Mouse (Mus musculus) stomach, embryonic 16.5 days (tissue): ENCODE data around the gene Txnrd2. TPM values are rescaled to one million over a fixed set of nuclear protein-coding genes. Genes with fewer than 3 reads are reported as not detected.

Experiments used
- ATAC-seq: fragments of 200-750 bp; cut with Nextera tagmentation; 2 replicates; pipeline ENCODE4 v1.8.0; 2017; ENCODE audit warnings: moderate number of reproducible peaks, moderate TSS enrichment; ENCODE audit not compliant: insufficient read depth, low FRiP score
- H3K27ac ChIP-seq: fragments of 300-500 bp; sonication (generic); 2 replicates; pipeline ENCODE4 v1.5.1; 2014; ENCODE audit warnings: low read length
- H3K27me3 ChIP-seq: fragments of 300-500 bp; sonication (generic); 2 replicates; pipeline ENCODE4 v1.6.1; 2014; ENCODE audit warnings: low read length, control low read depth, mixed read lengths; ENCODE audit not compliant: control insufficient read depth, insufficient read depth
- H3K36me3 ChIP-seq: fragments of 300-500 bp; sonication (generic); 2 replicates; pipeline ENCODE4 v1.6.1; 2014; ENCODE audit warnings: low read length; ENCODE audit not compliant: control insufficient read depth, insufficient read depth
- H3K4me1 ChIP-seq: fragments of 300-500 bp; sonication (generic); 2 replicates; pipeline ENCODE4 v1.6.1; 2014; ENCODE audit warnings: low read length, control low read depth, mixed read lengths; ENCODE audit not compliant: control insufficient read depth, insufficient read depth
- H3K4me2 ChIP-seq: fragments of 300-500 bp; sonication (generic); 2 replicates; pipeline ENCODE4 v1.6.1; 2014; ENCODE audit warnings: low read depth, low read length, mixed read lengths
- H3K4me3 ChIP-seq: fragments of 300-500 bp; sonication (generic); replicated peaks from 2 replicates; pipeline ENCODE4 v1.5.1; 2014; ENCODE audit warnings: mild to moderate bottlenecking, low read length
- H3K9ac ChIP-seq: fragments of 300-500 bp; sonication (generic); 2 replicates; pipeline ENCODE4 v1.6.1; 2014; ENCODE audit warnings: low read length
- H3K9me3 ChIP-seq: fragments of 300-500 bp; sonication (generic); replicated peaks from 2 replicates; pipeline ENCODE4 v1.6.1; 2016; ENCODE audit warnings: low read length, control low read depth; ENCODE audit not compliant: control insufficient read depth
- WGBS: fragments of 180-500 bp; shearing (Covaris S2); extraction: QIAGEN DNeasy Blood & Tissue Kit; methylation state at CpG from one replicate; pipeline ENCODE4 v1.1.7; 2014; 5-methylcytosine and 5-hydroxymethylcytosine counted together
- polyA plus RNA-seq: library from polyadenylated mRNA; unstranded; fragments of >200 nt; fragmentation: Nextera tagmentation; extraction: Ambion mirVana; gene quantifications from 2 replicates; pipeline ENCODE4 v1.2.1, GENCODE M21; 2015

The Txnrd2 gene
- polyA plus RNA-seq, 1 experiment from 2014 or later: 23.7 TPM

- Histone ChIP-seq H3K9me3 (no peaks in the 10 kb centered on the region), H3K4me2 (no peak overlapping the region), H3K4me1 (no peaks in the 10 kb centered on the region), H3K27ac (no peak overlapping the region), H3K4me3 (no peak overlapping the region), H3K9ac (no peak overlapping the region), H3K27me3 (no peaks in the 10 kb centered on the region), H3K36me3 (no peaks in the 10 kb centered on the region)
- no peak for ATAC-seq
- 65% methylated on average over 4 of the region's 4 CpGs for WGBS
These were observed 54.8 kb downstream of the Txnrd2 start for GRCm38 (mm10) chr16:18480933-18481485.

GRCm38 (mm10) chr16:18482431-18482830, 56.2 kb downstream of the Txnrd2 start:
- H3K36me3 ChIP-seq: no peaks in the 10 kb centered on the region
- no peak overlapping the region for H3K4me2 ChIP-seq
- WGBS: 92% methylated on average over 3 of the region's 3 CpGs
- no peaks in the 10 kb centered on the region for H3K9me3 ChIP-seq
- H3K9ac ChIP-seq: no peak overlapping the region
- no peak for ATAC-seq
- H3K27ac ChIP-seq: no peak overlapping the region
- H3K4me1 ChIP-seq: no peaks in the 10 kb centered on the region
- no peak overlapping the region for H3K4me3 ChIP-seq
- no peaks in the 10 kb centered on the region for H3K27me3 ChIP-seq

GRCm38 (mm10) chr16:18483839-18484238, 57.7 kb downstream of the Txnrd2 start:
- no peak overlapping the region for H3K4me2 ChIP-seq
- H3K27me3 ChIP-seq: no peaks in the 10 kb centered on the region
- no peaks in the 10 kb centered on the region for H3K9me3 ChIP-seq
- H3K36me3 ChIP-seq: no peaks in the 10 kb centered on the region
- H3K9ac ChIP-seq: no peak overlapping the region
- no peak overlapping the region for H3K27ac ChIP-seq
- no peak for ATAC-seq
- H3K4me3 ChIP-seq: no peak overlapping the region
- 70% methylated on average over 5 of the region's 5 CpGs for WGBS
- H3K4me1 ChIP-seq: no peaks in the 10 kb centered on the region

- Histone ChIP-seq H3K4me2 (no peak overlapping the region), H3K36me3 (no peaks in the 10 kb centered on the region), H3K4me1 (no peaks in the 10 kb centered on the region), H3K27me3 (no peaks in the 10 kb centered on the region), H3K27ac (no peak overlapping the region), H3K4me3 (no peak overlapping the region), H3K9me3 (no peaks in the 10 kb centered on the region), H3K9ac (no peak overlapping the region)
- WGBS: 37% methylated on average over 4 of the region's 4 CpGs
- no peak for ATAC-seq
These were observed 58.2 kb downstream of the Txnrd2 start for GRCm38 (mm10) chr16:18484386-18484785.

- 66% methylated on average over 5 of the region's 5 CpGs for WGBS
These were observed 58.7 kb downstream of the Txnrd2 start for GRCm38 (mm10) chr16:18484794-18485435.

GRCm38 (mm10) chr16:18486126-18486525, 59.9 kb downstream of the Txnrd2 start:
- no peaks in the 10 kb centered on the region for H3K27me3 ChIP-seq
- no peak overlapping the region for H3K4me2 ChIP-seq
- H3K9ac ChIP-seq: no peak overlapping the region
- H3K4me3 ChIP-seq: no peak overlapping the region
- no peaks in the 10 kb centered on the region for H3K36me3 ChIP-seq
- ATAC-seq: no peak
- H3K27ac ChIP-seq: no peak overlapping the region
- 94% methylated on average over 2 of the region's 2 CpGs for WGBS
- H3K9me3 ChIP-seq: no peaks in the 10 kb centered on the region
- no peaks in the 10 kb centered on the region for H3K4me1 ChIP-seq

More at GRCm38 (mm10) chr16:18484794-18485435, 58.7 kb downstream of the Txnrd2 start:
- H3K4me3 ChIP-seq: no peak overlapping the region
- no peaks in the 10 kb centered on the region for H3K36me3 ChIP-seq
- no peaks in the 10 kb centered on the region for H3K9me3 ChIP-seq
- H3K27me3 ChIP-seq: no peaks in the 10 kb centered on the region
- ATAC-seq: no peak
- no peak overlapping the region for H3K9ac ChIP-seq
- H3K4me2 ChIP-seq: no peak overlapping the region
- H3K4me1 ChIP-seq: no peaks in the 10 kb centered on the region
- H3K27ac ChIP-seq: no peak overlapping the region

GRCm38 (mm10) chr16:18490281-18490680, 64.1 kb downstream of the Txnrd2 start:
- 92% methylated on average over 3 of the region's 3 CpGs for WGBS
- no peak overlapping the region for H3K4me2 ChIP-seq
- no peak overlapping the region for H3K4me3 ChIP-seq
- no peak overlapping the region for H3K27ac ChIP-seq
- no peaks in the 10 kb centered on the region for H3K27me3 ChIP-seq
- no peaks in the 10 kb centered on the region for H3K36me3 ChIP-seq
- no peak for ATAC-seq
- H3K9me3 ChIP-seq: no peaks in the 10 kb centered on the region
- H3K4me1 ChIP-seq: no peaks in the 10 kb centered on the region
- no peak overlapping the region for H3K9ac ChIP-seq

- ATAC-seq: no peak
- Histone ChIP-seq H3K4me1 (no peaks in the 10 kb centered on the region), H3K4me3 (no peak overlapping the region), H3K36me3 (no peaks in the 10 kb centered on the region), H3K27ac (no peak overlapping the region), H3K4me2 (no peak overlapping the region), H3K27me3 (no peaks in the 10 kb centered on the region), H3K9me3 (no peaks in the 10 kb centered on the region), H3K9ac (no peak overlapping the region)
- 65% methylated on average over 1 of the region's 1 CpGs for WGBS
These were observed 64.7 kb downstream of the Txnrd2 start for GRCm38 (mm10) chr16:18490894-18491293.

- Histone ChIP-seq H3K4me3 (peak overlapping the region; percentile 70), H3K27ac (peak overlapping the region; percentile 34), H3K27me3 (no peaks in the 10 kb centered on the region), H3K4me1 (peaks cover 10% of the 10 kb centered on the region), H3K4me2 (peak overlapping the region; percentile 75), H3K9ac (peak overlapping the region; percentile 90), H3K36me3 (0 out of 2 replicates have a peak, but pooled peaks cover 3% of the 10 kb centered on the region), H3K9me3 (no peaks in the 10 kb centered on the region)
- 7% methylated on average over 6 of the region's 6 CpGs for WGBS
- ATAC-seq: peak; percentile 42
These were observed 71.8 kb downstream of the Txnrd2 start for GRCm38 (mm10) chr16:18497865-18498515.
